10 mouse cellular contexts compared by ENCODE assay signal in the genomic region with DNA sequence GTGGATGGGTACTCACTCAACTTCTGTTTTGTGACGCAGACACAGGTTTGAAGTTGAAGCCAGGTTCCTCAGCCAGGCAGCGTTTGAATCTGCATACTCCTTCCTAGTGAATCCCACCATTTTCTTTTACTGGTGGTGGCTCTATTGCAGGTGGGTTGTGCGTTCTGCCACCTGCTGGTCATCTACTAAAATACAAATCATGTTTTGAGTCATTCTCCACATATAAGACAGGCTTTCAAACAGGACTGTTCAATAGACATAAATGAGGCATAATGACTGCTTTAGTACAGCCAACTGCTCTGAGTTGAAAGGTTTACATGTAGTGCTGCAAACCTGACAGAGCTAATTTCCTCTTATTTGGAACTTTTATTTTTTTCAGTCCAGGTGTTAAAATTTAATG.
DNase-seq lines count a peak whose midpoint lies in the region; ATAC-seq and TF ChIP-seq lines count a peak whose summit lies in the region.
"Had no signal": no experiment of that assay in that cellular context is flagged by ENCODE, and none has a peak within 500 bp of the region (broad histone marks: within the 10 kb centered on the region; RNA-seq: fewer than 3 reads in every experiment).

No protein-coding gene starts in this region.

- no peak for ATAC-seq in liver, postnatal 0 days
- no peak for ATAC-seq in liver, embryonic 12.5 days
- ATAC-seq in limb, embryonic 14.5 days (ENCODE audit: low FRiP score, low read depth) = peak; percentile 51; the same call in 1 of the 2 replicates

- no peaks in the 10 kb centered on the region for H3K36me3 ChIP-seq in liver, postnatal 0 days (replicated peaks; ENCODE audit: insufficient read depth, low read length)
- H3K36me3 ChIP-seq in liver, embryonic 12.5 days = no peaks in the 10 kb centered on the region
- no peaks in the 10 kb centered on the region for H3K36me3 ChIP-seq in ES-E14 (ENCODE audit: control insufficient read depth, insufficient read depth, low read length, poor library complexity, severe bottlenecking)
- H3K36me3 ChIP-seq in limb, embryonic 14.5 days (ENCODE audit: control insufficient read depth, insufficient read depth, low read length) = no peaks in the 10 kb centered on the region
- H3K36me3 ChIP-seq: hindbrain, embryonic 15.5 days had no signal

- no peak for DNase-seq in liver, postnatal 0 days
- DNase-seq in ES-E14 (ENCODE audit: low read depth, low spot score) = no peak
- peak; percentile 61 for DNase-seq in limb, embryonic 14.5 days (ENCODE audit: low spot score)
- no peak for DNase-seq in cerebellum, postnatal 36 days
- DNase-seq in left cerebral cortex, postnatal 14 days (ENCODE audit: low spot score in 2 of 2) = no peak
- no peak for DNase-seq in left cerebral cortex, adult 9 months (ENCODE audit: low spot score in 2 of 2)
- DNase-seq: adrenal gland, postnatal 14 days had no signal

- no peaks in the 10 kb centered on the region for H3K27me3 ChIP-seq in liver, postnatal 0 days (ENCODE audit: insufficient read depth, low read length)
- no peaks in the 10 kb centered on the region for H3K27me3 ChIP-seq in liver, embryonic 12.5 days (replicated peaks)
- no peaks in the 10 kb centered on the region for H3K27me3 ChIP-seq in limb, embryonic 14.5 days (ENCODE audit: control insufficient read depth, insufficient read depth, low read length)
- H3K27me3 ChIP-seq: hindbrain, embryonic 15.5 days had no signal

- H3K9ac ChIP-seq in liver, postnatal 0 days (replicated peaks) = no peak overlapping the region
- no peak overlapping the region for H3K9ac ChIP-seq in liver, embryonic 12.5 days
- H3K9ac ChIP-seq in ES-E14 (ENCODE audit: insufficient read depth, low read depth, low read length, poor library complexity, severe bottlenecking) = no peak overlapping the region
- H3K9ac ChIP-seq in limb, embryonic 14.5 days (ENCODE audit: low read depth, low read length, severe bottlenecking) = no peak overlapping the region
- H3K9ac ChIP-seq: hindbrain, embryonic 15.5 days had no signal

- no peak overlapping the region for H3K4me2 ChIP-seq in liver, postnatal 0 days (ENCODE audit: low read depth, low read length)
- no peak overlapping the region for H3K4me2 ChIP-seq in liver, embryonic 12.5 days
- H3K4me2 ChIP-seq in limb, embryonic 14.5 days (replicated peaks; ENCODE audit: low read depth, low read length, severe bottlenecking) = no peak overlapping the region
- H3K4me2 ChIP-seq: hindbrain, embryonic 15.5 days had no signal

- H3K4me1 ChIP-seq in liver, postnatal 0 days (ENCODE audit: insufficient read depth) = no peaks in the 10 kb centered on the region
- H3K4me1 ChIP-seq in liver, embryonic 12.5 days = no peaks in the 10 kb centered on the region
- H3K4me1 ChIP-seq in ES-E14 (ENCODE audit: control insufficient read depth in 2 of 2, insufficient read depth in 2 of 2, low read length in 2 of 2, poor library complexity in 1 of 2) = peaks cover 0 to 7% of the 10 kb centered on the region in 2 experiments; a peak in 2 of 4 replicates
- H3K4me1 ChIP-seq in bone marrow macrophage, adult 2 months (ENCODE audit: control insufficient read depth, insufficient read depth, low read length) = 0 out of 2 replicates have a peak, but pooled peaks cover 2% of the 10 kb centered on the region
- peaks cover 15% of the 10 kb centered on the region for H3K4me1 ChIP-seq in limb, embryonic 14.5 days (ENCODE audit: control insufficient read depth, insufficient read depth, low read length)

- no peak for TF ChIP-seq EP300 in liver, postnatal 0 days (IDR thresholded peaks at IDR 0.05; ENCODE audit: low read depth)

- no peak overlapping the region for H3K4me3 ChIP-seq in liver, postnatal 0 days (ENCODE audit: low read depth, low read length)
- H3K4me3 ChIP-seq in liver, embryonic 12.5 days = no peak overlapping the region
- H3K4me3 ChIP-seq in ES-E14 (ENCODE audit: insufficient read depth in 1 of 2, low read depth in 1 of 2, low read length in 2 of 2, poor library complexity in 1 of 2, severe bottlenecking in 1 of 2) = peak overlapping the region in 1 of 2 experiments; percentile 16; a peak in 1 of 4 replicates
- H3K4me3 ChIP-seq in bone marrow macrophage, adult 2 months (ENCODE audit: insufficient read depth, low read length) = no peak overlapping the region
- no peak overlapping the region for H3K4me3 ChIP-seq in limb, embryonic 14.5 days (replicated peaks; ENCODE audit: low read length)
- H3K4me3 ChIP-seq: hindbrain, embryonic 15.5 days had no signal

- peak; percentile 61 for TF ChIP-seq CTCF in liver, postnatal 0 days (IDR thresholded peaks at IDR 0.05; ENCODE audit: low read depth)
- 0 out of 2 replicates have a peak, but pooled peaks have one; percentile 11 for TF ChIP-seq CTCF in bone marrow macrophage, adult 2 months (IDR thresholded peaks at IDR 0.05; ENCODE audit: low read depth, low read length)

- intact Hi-C loops in left cerebral cortex, postnatal 14 days (cut with DNase I) = loop anchor here (2.0 to 5.0 kb wide), 3 partner anchors 54 to 209 kb away; no protein-coding TSS in a partner anchor

- H3K9me3 ChIP-seq in liver, postnatal 0 days (ENCODE audit: low read length) = no peaks in the 10 kb centered on the region
- H3K9me3 ChIP-seq in liver, embryonic 12.5 days (replicated peaks) = no peaks in the 10 kb centered on the region
- no peaks in the 10 kb centered on the region for H3K9me3 ChIP-seq in ES-E14 (ENCODE audit: control insufficient read depth, insufficient read depth, low read depth, low read length)
- H3K9me3 ChIP-seq in limb, embryonic 14.5 days (ENCODE audit: control insufficient read depth, low read length) = no peaks in the 10 kb centered on the region
- H3K9me3 ChIP-seq: hindbrain, embryonic 15.5 days had no signal

- in situ Hi-C loops in ES-E14 (cut with MboI; ENCODE audit: low sequenced_read_pairs in 2 of 2, unreplicated experiment in 2 of 2) = no loop called here

- 46% methylated on average over 3 of the region's 3 CpGs for WGBS in liver, postnatal 0 days (ENCODE audit: insufficient replicate concordance)
- WGBS in liver, embryonic 12.5 days (ENCODE audit: insufficient replicate concordance) = 31% methylated on average over 3 of the region's 3 CpGs
- WGBS in limb, embryonic 14.5 days = 44% methylated on average over 3 of the region's 3 CpGs

- no peak for TF ChIP-seq POLR2A in bone marrow macrophage, adult 2 months (IDR thresholded peaks at IDR 0.05; ENCODE audit: borderline replicate concordance, low read depth, low read length)
- TF ChIP-seq POLR2A in limb, embryonic 14.5 days (IDR thresholded peaks at IDR 0.05; ENCODE audit: borderline replicate concordance, extremely low read depth, insufficient read depth, insufficient read length) = no peak

- H3K27ac ChIP-seq in liver, postnatal 0 days (ENCODE audit: low read depth) = no peak overlapping the region
- H3K27ac ChIP-seq in liver, embryonic 12.5 days = no peak overlapping the region
- H3K27ac ChIP-seq in ES-E14 (ENCODE audit: insufficient read depth, low read depth, low read length, poor library complexity, severe bottlenecking) = no peak overlapping the region
- no peak overlapping the region for H3K27ac ChIP-seq in bone marrow macrophage, adult 2 months (ENCODE audit: insufficient read depth, low read depth, low read length)
- no peak overlapping the region for H3K27ac ChIP-seq in limb, embryonic 14.5 days (replicated peaks; ENCODE audit: low read depth, low read length)
- H3K27ac ChIP-seq: hindbrain, embryonic 15.5 days had no signal

TF ChIP-seq in ES-E14, 5 proteins besides CTCF, POLR2A, EP300 and RAD21:
- TF ChIP-seq CHD2 (IDR thresholded peaks at IDR 0.05; ENCODE audit: low read depth, low read length) (no peak), ZC3H11A (IDR thresholded peaks at IDR 0.05; ENCODE audit: borderline replicate concordance, low read depth, low read length) (peak; percentile 45; the same call in 1 of the 2 replicates)
